Mouse (Mus musculus) stomach, embryonic 14.5 days (tissue): ENCODE measurements around the gene Tln2. TPM values are rescaled to one million over a fixed set of nuclear protein-coding genes. Genes with fewer than 3 reads are reported as not detected.

ENCODE experiments used
- ATAC-seq: fragments of 200-750 bp; cut with Nextera tagmentation; 2 replicates; pipeline ENCODE4 v1.8.0; 2017; ENCODE audit warnings: low read depth, moderate TSS enrichment; ENCODE audit not compliant: insufficient number of reproducible peaks, insufficient read depth, low FRiP score
- H3K27ac ChIP-seq: fragments of 300-500 bp; sonication (generic); 2 replicates; pipeline ENCODE4 v1.5.1; 2014; ENCODE audit warnings: mild to moderate bottlenecking, low read length, moderate library complexity, mixed read lengths
- H3K27me3 ChIP-seq: fragments of 300-500 bp; sonication (generic); 2 replicates; pipeline ENCODE4 v1.6.1; 2014; ENCODE audit warnings: low read length, control low read depth, mixed read lengths; ENCODE audit not compliant: control insufficient read depth, insufficient read depth
- H3K36me3 ChIP-seq: fragments of 300-500 bp; sonication (generic); 2 replicates; pipeline ENCODE4 v1.6.1; 2014; ENCODE audit warnings: mild to moderate bottlenecking, control low read depth, low read length, moderate library complexity, mixed read lengths; ENCODE audit not compliant: control insufficient read depth, insufficient read depth
- H3K4me1 ChIP-seq: fragments of 300-500 bp; sonication (generic); 2 replicates; pipeline ENCODE4 v1.6.1; 2014; ENCODE audit warnings: low read length, control low read depth, mixed read lengths; ENCODE audit not compliant: control insufficient read depth, insufficient read depth
- H3K4me2 ChIP-seq: fragments of 300-500 bp; sonication (generic); replicated peaks from 2 replicates; pipeline ENCODE4 v1.6.1; 2014; ENCODE audit warnings: low read depth, low read length, control low read depth
- H3K4me3 ChIP-seq: fragments of 300-500 bp; sonication (generic); 2 replicates; pipeline ENCODE4 v1.5.1; 2014; ENCODE audit warnings: low read depth, low read length, control low read depth
- H3K9ac ChIP-seq: fragments of 300-500 bp; sonication (generic); replicated peaks from 2 replicates; pipeline ENCODE4 v1.6.1; 2014; ENCODE audit warnings: low read depth, mild to moderate bottlenecking, control low read depth, low read length, moderate library complexity, mixed read lengths
- H3K9me3 ChIP-seq: fragments of 300-500 bp; sonication (generic); 2 replicates; pipeline ENCODE4 v1.6.1; 2016; ENCODE audit warnings: low read depth, low read length, control low read depth; ENCODE audit not compliant: control insufficient read depth
- WGBS: fragments of 180-500 bp; shearing (Covaris S2); extraction: QIAGEN DNeasy Blood & Tissue Kit; methylation state at CpG from one replicate; pipeline ENCODE4 v1.1.7; 2014; 5-methylcytosine and 5-hydroxymethylcytosine counted together
- microRNA counts: library from miRNA; unstranded; fragments of <30 nt; microRNA quantifications from one replicate; lab custom pipeline; 2016
- microRNA-seq: library from miRNA; unstranded; fragments of <30 nt; microRNA quantifications from one replicate; pipeline ENCODE4, GENCODE M21; 2016
- polyA plus RNA-seq: library from polyadenylated mRNA; unstranded; fragments of >200 nt; fragmentation: Nextera tagmentation; extraction: Ambion mirVana; gene quantifications from 2 replicates; pipeline ENCODE4 v1.2.1, GENCODE M21; 2014

Gene Tln2
- polyA plus RNA-seq, 1 experiment from 2014 or later = 56.1 TPM

DNA sequence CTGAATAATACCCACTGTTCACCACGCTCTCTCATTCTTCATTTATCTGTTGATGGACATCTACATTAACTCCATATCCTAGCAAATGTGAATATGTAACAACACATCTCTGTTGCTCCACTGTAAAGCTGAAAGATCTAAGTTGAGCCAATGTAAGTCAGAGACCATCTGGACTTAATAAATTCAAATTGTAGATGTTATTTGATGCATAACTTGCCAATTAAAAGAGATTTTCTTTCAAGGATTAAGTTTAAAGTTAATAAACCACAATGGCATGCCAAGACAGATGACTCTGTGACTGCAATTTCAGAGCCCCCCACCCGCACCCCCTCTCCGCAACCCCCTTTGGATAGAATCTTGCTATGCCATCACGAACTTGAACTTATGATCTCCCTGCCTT lies 386.3 kb downstream of the Tln2 start:
- H3K4me1 ChIP-seq = peaks cover 12% of the 10 kb centered on the region; the same call in 1 of the 2 replicates
- no peaks in the 10 kb centered on the region for H3K36me3 ChIP-seq
- no peak for ATAC-seq
- H3K4me3 ChIP-seq = no peak overlapping the region
- H3K27ac ChIP-seq = no peak overlapping the region
- peaks cover 3% of the 10 kb centered on the region; the same call in 1 of the 2 replicates for H3K9me3 ChIP-seq
- no peak overlapping the region for H3K9ac ChIP-seq
- WGBS = 92% methylated on average over 4 of the region's 4 CpGs
- H3K27me3 ChIP-seq = no peaks in the 10 kb centered on the region
- no peak overlapping the region for H3K4me2 ChIP-seq

DNA sequence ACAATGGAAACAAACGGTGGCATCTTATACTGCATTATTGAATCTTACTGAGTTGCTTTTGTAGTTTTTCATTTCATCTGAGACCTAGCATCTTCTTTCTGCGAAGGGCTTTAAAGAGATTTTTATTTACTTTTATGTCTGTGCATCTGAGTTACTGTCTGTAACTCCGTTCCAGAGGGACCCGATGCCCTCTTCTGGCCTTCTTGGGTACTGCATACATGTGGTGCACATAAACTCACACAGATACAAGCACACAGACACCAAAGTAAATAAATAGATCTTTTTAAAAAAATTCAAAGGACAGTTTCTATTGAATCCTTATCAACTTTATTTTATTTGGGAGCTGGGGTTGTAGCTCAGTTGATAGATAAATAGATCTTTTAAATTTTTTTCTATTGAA lies 388.1 kb downstream of the Tln2 start:
- Histone ChIP-seq H3K27ac (no peak overlapping the region), H3K36me3 (no peaks in the 10 kb centered on the region), H3K4me2 (no peak overlapping the region), H3K9ac (no peak overlapping the region), H3K4me1 (peaks cover 7% of the 10 kb centered on the region; the same call in 1 of the 2 replicates), H3K4me3 (no peak overlapping the region), H3K9me3 (peaks cover 3% of the 10 kb centered on the region; the same call in 1 of the 2 replicates), H3K27me3 (no peaks in the 10 kb centered on the region)
- 91% methylated on average over 4 of the region's 4 CpGs for WGBS
- no peak for ATAC-seq

DNA sequence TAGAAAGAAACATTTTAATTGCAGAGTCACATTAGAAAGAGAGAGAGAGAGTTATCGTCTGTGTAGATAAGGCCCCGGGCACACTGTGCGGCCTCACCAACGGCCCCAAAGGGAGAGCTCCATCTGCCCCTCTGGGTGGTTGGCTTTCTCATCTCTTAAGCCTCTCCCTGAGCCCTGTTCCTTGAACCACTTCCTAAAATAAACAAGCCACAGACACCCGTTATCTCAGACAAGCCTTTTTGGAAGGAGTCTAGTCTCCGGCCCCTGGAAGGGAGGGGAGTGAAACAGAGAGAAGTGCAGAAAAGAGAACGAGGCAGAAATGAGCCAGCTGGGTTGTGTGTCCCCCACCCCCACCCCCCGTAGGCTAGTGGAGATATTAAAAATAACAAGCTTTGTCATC lies 388.7 kb downstream of the Tln2 start:
- Histone ChIP-seq H3K36me3 (no peaks in the 10 kb centered on the region), H3K9me3 (peaks cover 3% of the 10 kb centered on the region; the same call in 1 of the 2 replicates), H3K9ac (no peak overlapping the region), H3K4me1 (peaks cover 7% of the 10 kb centered on the region; the same call in 1 of the 2 replicates), H3K27me3 (no peaks in the 10 kb centered on the region), H3K27ac (no peak overlapping the region; the same call in 1 of the 2 replicates), H3K4me3 (no peak overlapping the region), H3K4me2 (no peak overlapping the region)
- WGBS = 40% methylated on average over 8 of the region's 8 CpGs
- no peak for ATAC-seq

DNA sequence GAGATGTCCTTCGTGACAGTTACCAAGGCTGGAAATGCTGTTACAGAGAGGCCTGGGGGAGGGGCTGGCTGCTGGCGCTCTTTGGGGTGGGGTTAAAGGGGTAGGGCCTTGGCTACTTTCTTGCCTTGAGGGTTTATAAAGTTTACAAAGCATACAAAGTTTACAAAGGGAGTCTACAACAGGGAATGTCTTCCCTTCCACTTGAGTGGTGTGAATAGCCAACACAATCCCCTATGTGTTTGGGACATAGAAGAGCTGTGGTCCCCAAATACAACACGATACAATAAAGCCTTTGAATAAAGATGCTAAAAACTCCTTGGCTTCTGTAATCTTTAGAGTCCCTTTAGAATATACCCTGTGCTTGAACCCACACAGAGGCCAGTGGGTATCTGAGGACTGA lies 389.5 kb downstream of the Tln2 start:
- Histone ChIP-seq H3K9me3 (peaks cover 3% of the 10 kb centered on the region; the same call in 1 of the 2 replicates), H3K4me1 (peaks cover 4% of the 10 kb centered on the region; the same call in 1 of the 2 replicates), H3K27ac (no peak overlapping the region; the same call in 1 of the 2 replicates), H3K9ac (no peak overlapping the region), H3K4me3 (no peak overlapping the region), H3K4me2 (no peak overlapping the region), H3K36me3 (no peaks in the 10 kb centered on the region), H3K27me3 (no peaks in the 10 kb centered on the region)
- no peak for ATAC-seq
- WGBS = 64% methylated on average over 3 of the region's 3 CpGs

MicroRNA genes within 50 kb of the gene (microRNA counts, 519-probe panel; counts per million panel counts)
- 2,298 counts per million, percentile 35 among the panel's probes with 10 or more counts for microRNA mmu-miR-190 (lab: Ali Mortazavi, UCI)

Small RNAs within 50 kb of the gene (microRNA-seq; reads per million reads assigned to microRNA genes)
- 99.1 reads per million, percentile 47 among the genes with 10 or more reads in this experiment for gene Mir190a

Other genes starting within 250 kb of the Tln2 start
- gene C2cd4b, start 199.7 kb upstream of the Tln2 start, polyA plus RNA-seq = 0.42 and 0.48 TPM in 2 replicates